Mouse (Mus musculus) 416B (cell line): ENCODE results near the gene Mrpl48.

Source experiments
- DNase-seq: peaks from one replicate; pipeline ENCODE4 v3.0.0; 2011; ENCODE audit warnings: low read depth

The Mrpl48 gene

GRCm38 (mm10) chr7:100533503-100533902, 74.6 kb downstream of the Mrpl48 start:
- no peak for DNase-seq

- DNase-seq = no peak
Observed at GRCm38 (mm10) chr7:100530766-100531165, 77.3 kb downstream of the Mrpl48 start.

GRCm38 (mm10) chr7:100524669-100525068, 83.4 kb downstream of the Mrpl48 start:
- no peak for DNase-seq

GRCm38 (mm10) chr7:100522222-100522621, 85.9 kb downstream of the Mrpl48 start:
- DNase-seq = no peak

- DNase-seq = peak; percentile 86
Observed at GRCm38 (mm10) chr7:100520663-100521285, 87.3 kb downstream of the Mrpl48 start.

- no peak for DNase-seq
Observed at GRCm38 (mm10) chr7:100520204-100520603, 87.9 kb downstream of the Mrpl48 start.

GRCm38 (mm10) chr7:100514573-100514972, 93.5 kb downstream of the Mrpl48 start, which contains the start of gene Dnajb13:
Gene Dnajb13, minus strand, starts transcription at chr7:100514960.
- no peak for DNase-seq

- no peak for DNase-seq
Observed at GRCm38 (mm10) chr7:100511602-100512001, 96.5 kb downstream of the Mrpl48 start.

- DNase-seq = peak; percentile 57
Observed at GRCm38 (mm10) chr7:100508670-100509069, 99.4 kb downstream of the Mrpl48 start.

GRCm38 (mm10) chr7:100506494-100506893, 101.6 kb downstream of the Mrpl48 start:
- no peak for DNase-seq

GRCm38 (mm10) chr7:100504740-100505487, 103.2 kb downstream of the Mrpl48 start:
- DNase-seq = no peak

- DNase-seq = peak; percentile 42
Observed at GRCm38 (mm10) chr7:100503076-100503475, 105.0 kb downstream of the Mrpl48 start.

- DNase-seq = no peak
Observed at GRCm38 (mm10) chr7:100502374-100502922, 105.7 kb downstream of the Mrpl48 start.

- DNase-seq = no peak
Observed at GRCm38 (mm10) chr7:100501844-100502373, 106.2 kb downstream of the Mrpl48 start.

- no peak for DNase-seq
Observed at GRCm38 (mm10) chr7:100501027-100501843, 106.9 kb downstream of the Mrpl48 start.

GRCm38 (mm10) chr7:100500276-100500977, 107.7 kb downstream of the Mrpl48 start:
- DNase-seq = no peak

GRCm38 (mm10) chr7:100499465-100499864, 108.6 kb downstream of the Mrpl48 start:
- no peak for DNase-seq

GRCm38 (mm10) chr7:100497982-100498381, 110.1 kb downstream of the Mrpl48 start:
- DNase-seq = no peak

- DNase-seq = no peak
Observed at GRCm38 (mm10) chr7:100497402-100497801, 110.7 kb downstream of the Mrpl48 start.

- DNase-seq = no peak
Observed at GRCm38 (mm10) chr7:100496791-100497190, 111.3 kb downstream of the Mrpl48 start.

GRCm38 (mm10) chr7:100496371-100496770, 111.7 kb downstream of the Mrpl48 start:
- DNase-seq = no peak
